Mouse (Mus musculus) ES-E14 (cell line): ENCODE measurements around the gene Asb11. TPM values are rescaled to one million over a fixed set of nuclear protein-coding genes. Genes with fewer than 3 reads are reported as not detected.
A peak's percentile ranks its signal among the peaks of the same experiment; 100 is the strongest.

Source experiments
- DNase-seq: peaks from one replicate; pipeline ENCODE4 v3.0.0-alpha.2; 2013; ENCODE audit warnings: low read depth, low spot score
- H3K27ac ChIP-seq: 2 replicates; pipeline ENCODE4 v1.5.1; 2012; ENCODE audit warnings: low read depth, mild to moderate bottlenecking, low read length, moderate library complexity, mixed read lengths; ENCODE audit not compliant: poor library complexity, insufficient read depth, severe bottlenecking
- H3K36me3 ChIP-seq: 2 replicates; pipeline ENCODE4 v1.6.1; 2012; ENCODE audit warnings: mild to moderate bottlenecking, low read length, moderate library complexity, mixed read lengths; ENCODE audit not compliant: control insufficient read depth, poor library complexity, insufficient read depth, severe bottlenecking
- H3K4me1 ChIP-seq, 2 experiments: fragments of 150-350 bp in 1 of 2; sonication (generic) in 1 of 2; 2 replicates each; pipeline ENCODE4 v1.6.1; 2012; ENCODE audit warnings: low read length in 2 of 2, mild to moderate bottlenecking in 1 of 2, mixed read lengths in 1 of 2; ENCODE audit not compliant: control insufficient read depth in 2 of 2, insufficient read depth in 2 of 2, poor library complexity in 1 of 2
- H3K4me3 ChIP-seq, 2 experiments: fragments of 150-350 bp in 1 of 2; sonication (generic) in 1 of 2; 2 replicates each; pipeline ENCODE4 v1.5.1; 2012; ENCODE audit warnings: low read length in 2 of 2, low read depth in 1 of 2, mild to moderate bottlenecking in 1 of 2, mixed read lengths in 1 of 2; ENCODE audit not compliant: insufficient read depth in 1 of 2, poor library complexity in 1 of 2, severe bottlenecking in 1 of 2
- H3K9ac ChIP-seq: 2 replicates; pipeline ENCODE4 v1.6.1; 2012; ENCODE audit warnings: low read depth, mild to moderate bottlenecking, low read length, mixed read lengths; ENCODE audit not compliant: poor library complexity, insufficient read depth, severe bottlenecking
- H3K9me3 ChIP-seq: fragments of 150-350 bp; sonication (generic); 2 replicates; pipeline ENCODE4 v1.6.1; 2012; ENCODE audit warnings: low read depth, mild to moderate bottlenecking, low read length; ENCODE audit not compliant: control insufficient read depth, insufficient read depth
- CHD2 ChIP-seq: IDR thresholded peaks from 2 replicates; pipeline ENCODE4 v1.6.1; 2014; ENCODE audit warnings: mild to moderate bottlenecking, low read depth, low read length, inconsistent platforms
- HCFC1 ChIP-seq: IDR thresholded peaks from 2 replicates; pipeline ENCODE4 v1.6.1; 2012; ENCODE audit warnings: low read length, inconsistent platforms, borderline replicate concordance; ENCODE audit not compliant: insufficient read depth
- MAFK ChIP-seq: IDR thresholded peaks from 2 replicates; pipeline ENCODE4 v1.6.1; 2014; ENCODE audit warnings: mild to moderate bottlenecking, low read depth, low read length, inconsistent platforms; ENCODE audit not compliant: insufficient read depth
- ZC3H11A ChIP-seq: IDR thresholded peaks from 2 replicates; pipeline ENCODE4 v1.6.1; 2012; ENCODE audit warnings: low read depth, mild to moderate bottlenecking, inconsistent platforms, low read length, borderline replicate concordance
- ZNF384 ChIP-seq: IDR thresholded peaks from 2 replicates; pipeline ENCODE4 v1.6.1; 2012; ENCODE audit warnings: low read depth, low read length, inconsistent platforms
- in situ Hi-C, 2 experiments: fragments of 600-800 bp; cut with MboI; formaldehyde crosslinking; loops; one replicate each; pipeline ENCODE4 v1.15.1; 2025; ENCODE audit warnings: low sequenced_read_pairs in 2 of 2, inconsistent platforms in 1 of 2; ENCODE audit not compliant: unreplicated experiment in 2 of 2
- total RNA-seq: library from RNA; depleted of rRNA; stranded (reverse); fragments of 300-350 nt; gene quantifications from 2 replicates; pipeline ENCODE4 v1.2.3, GENCODE M21; 2012

The Asb11 gene
- total RNA-seq, 1 experiment: 0.18 TPM

DNA sequence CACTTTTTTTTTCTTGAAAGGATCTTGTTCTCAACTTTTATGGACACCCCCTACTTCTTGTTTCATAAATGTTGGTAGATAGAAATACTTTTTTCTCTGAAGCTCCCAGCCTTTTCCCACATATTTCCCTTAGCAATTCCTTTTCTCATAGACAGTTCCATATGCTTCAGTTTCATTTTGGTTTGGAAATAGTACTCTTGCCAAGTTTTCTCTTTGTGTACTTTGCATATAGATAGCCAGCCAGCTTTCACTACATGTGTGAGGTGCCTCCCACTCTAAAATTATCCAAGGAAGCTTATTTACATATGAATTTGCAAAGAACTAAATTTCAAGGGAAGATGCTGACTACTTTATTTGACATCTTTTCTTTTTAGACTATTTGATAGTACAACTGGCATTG lies 18.8 kb upstream of the Asb11 start:
- no peak overlapping the region for H3K4me3 ChIP-seq
- in situ Hi-C loops: no loop called here
- peaks cover 6% of the 10 kb centered on the region for H3K36me3 ChIP-seq
- no peaks in the 10 kb centered on the region; a peak in 1 of 4 replicates for H3K4me1 ChIP-seq
- H3K9me3 ChIP-seq: no peaks in the 10 kb centered on the region
- H3K27ac ChIP-seq: no peak overlapping the region
- no peak for DNase-seq
- no peak overlapping the region for H3K9ac ChIP-seq
- no peak for TF ChIP-seq MAFK
- TF ChIP-seq ZNF384: no peak
- no peak for TF ChIP-seq HCFC1
- no peak for TF ChIP-seq CHD2

DNA sequence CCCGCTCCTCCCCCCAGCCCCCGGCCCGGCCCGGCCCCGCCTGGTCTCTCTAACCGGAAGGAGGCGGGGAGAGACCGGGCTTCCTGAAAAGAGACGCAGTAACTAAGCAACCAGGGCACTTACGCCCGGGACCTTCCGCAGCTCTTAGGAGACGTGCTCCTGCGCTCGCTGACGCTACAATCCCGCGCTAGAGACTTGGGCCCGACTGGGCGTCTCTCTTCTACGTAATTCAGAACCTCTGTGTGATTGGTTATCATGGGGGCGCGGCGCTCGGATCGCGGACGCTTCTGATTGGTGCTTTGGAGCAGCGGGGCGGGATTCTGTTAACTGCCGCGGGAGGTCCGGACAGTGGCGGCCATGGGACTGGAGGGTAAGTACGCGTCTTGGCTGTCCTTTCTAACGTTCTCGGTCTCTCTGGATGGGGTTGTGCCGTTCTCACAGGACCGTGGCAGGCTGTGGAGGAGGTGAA lies 17.3 kb upstream of the Asb11 start, which contains the start of gene Piga:
TSS of gene Piga (plus strand) at position 317 of the 469 bp plus-strand sequence.
- peak within 1 kb of the TSS; percentile 84 for H3K9ac ChIP-seq
- H3K4me1 ChIP-seq: no peaks in the 10 kb centered on the region; a peak in 1 of 4 replicates
- peaks cover 6% of the 10 kb centered on the region for H3K36me3 ChIP-seq
- TF ChIP-seq CHD2 (no peak), HCFC1 (0 out of 2 replicates have a peak, but pooled peaks have one; percentile 18), ZC3H11A (no peak), ZNF384 (no peak)
- in situ Hi-C loops: no loop called here
- DNase-seq: peak; percentile 81
- H3K4me3 ChIP-seq: peak within 1 kb of the TSS; percentile 84 to 89
- no peaks in the 10 kb centered on the region for H3K9me3 ChIP-seq
- H3K27ac ChIP-seq: peak within 1 kb of the TSS; percentile 34; the same call in 1 of the 2 replicates

DNA sequence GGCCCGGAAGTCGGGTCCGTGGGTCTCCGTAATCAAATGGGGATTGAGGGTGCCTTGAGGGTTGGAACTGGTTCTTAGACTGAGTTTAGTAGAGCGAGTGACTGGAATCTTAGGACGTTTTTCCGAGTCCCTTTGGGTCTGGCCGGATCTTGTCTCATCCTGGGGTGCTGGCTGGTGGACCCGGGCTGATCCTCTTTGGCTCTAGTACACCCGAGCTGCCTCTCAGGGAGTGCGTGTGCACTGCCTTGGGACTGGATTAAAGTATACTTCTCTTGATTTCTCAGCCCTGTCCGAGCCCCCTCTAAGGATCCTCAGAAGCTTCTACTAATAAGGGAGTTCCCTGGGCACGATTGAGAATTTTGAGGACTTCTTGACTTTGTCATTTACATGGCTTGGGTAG lies 16.8 kb upstream of the Asb11 start:
- no peak for DNase-seq
- TF ChIP-seq ZC3H11A (no peak), MAFK (no peak), HCFC1 (no peak)
- H3K4me3 ChIP-seq: peak overlapping the region; percentile 84 to 89
- H3K4me1 ChIP-seq: no peaks in the 10 kb centered on the region; a peak in 1 of 4 replicates
- H3K27ac ChIP-seq: peak overlapping the region; percentile 34; the same call in 1 of the 2 replicates
- in situ Hi-C loops: no loop called here
- H3K9me3 ChIP-seq: no peaks in the 10 kb centered on the region
- peak overlapping the region; percentile 84 for H3K9ac ChIP-seq
- H3K36me3 ChIP-seq: peaks cover 6% of the 10 kb centered on the region

DNA sequence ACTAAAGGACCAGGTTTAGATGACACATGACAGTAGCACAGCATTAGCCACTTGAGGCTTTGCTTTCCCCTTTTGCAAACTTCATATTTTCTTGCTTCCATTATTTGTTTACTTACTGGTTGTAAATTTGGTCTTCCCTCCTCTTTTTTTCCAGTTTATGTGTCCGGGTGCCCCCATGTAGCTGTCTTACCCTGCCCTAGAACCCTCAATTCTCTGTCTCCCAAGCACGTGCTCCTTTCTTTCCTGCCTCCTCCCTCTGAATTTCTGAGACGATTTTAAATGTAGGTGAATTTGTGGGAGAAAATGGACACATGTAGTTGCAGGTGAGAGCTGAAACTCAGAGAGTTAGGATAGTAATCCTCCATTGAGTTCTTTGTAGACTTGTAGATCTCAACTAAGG lies 16.3 kb upstream of the Asb11 start:
- H3K4me3 ChIP-seq: peak overlapping the region; percentile 84 to 89
- no peak for DNase-seq
- H3K9me3 ChIP-seq: no peaks in the 10 kb centered on the region
- H3K27ac ChIP-seq: no peak overlapping the region
- peak overlapping the region; percentile 38 for H3K9ac ChIP-seq
- in situ Hi-C loops: no loop called here
- TF ChIP-seq ZC3H11A (no peak), HCFC1 (no peak), MAFK (no peak), CHD2 (no peak), ZNF384 (no peak)
- H3K4me1 ChIP-seq: no peaks in the 10 kb centered on the region
- H3K36me3 ChIP-seq: peaks cover 6% of the 10 kb centered on the region

DNA sequence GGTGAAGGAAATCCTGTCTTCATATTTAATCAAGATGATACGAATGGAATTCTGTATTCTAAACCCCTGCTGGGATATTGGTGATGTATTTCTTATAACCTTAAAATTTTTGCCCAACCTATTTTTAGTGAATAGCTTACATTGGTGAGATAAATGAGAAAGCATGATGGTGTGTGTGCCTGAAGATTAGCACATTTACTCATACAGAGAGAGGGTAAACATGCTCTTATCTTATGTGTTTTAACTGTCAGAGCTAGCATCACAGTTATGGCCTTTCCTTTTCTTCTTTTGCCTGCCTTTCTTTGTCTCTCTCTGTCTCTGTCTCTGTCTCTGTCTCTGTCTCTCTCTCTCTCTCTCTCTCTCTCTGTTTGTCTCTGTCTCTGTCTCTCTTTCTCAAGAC lies 12.0 kb upstream of the Asb11 start:
- no peak overlapping the region for H3K27ac ChIP-seq
- DNase-seq: no peak
- no peak overlapping the region for H3K4me3 ChIP-seq
- TF ChIP-seq ZNF384 (no peak), CHD2 (no peak), ZC3H11A (no peak), MAFK (no peak), HCFC1 (no peak)
- no peaks in the 10 kb centered on the region for H3K9me3 ChIP-seq
- in situ Hi-C loops: no loop called here
- H3K4me1 ChIP-seq: no peaks in the 10 kb centered on the region
- peaks cover 6% of the 10 kb centered on the region for H3K36me3 ChIP-seq
- H3K9ac ChIP-seq: no peak overlapping the region
